Mouse (Mus musculus) midbrain, embryonic 10.5 days (tissue): Measurements from ENCODE around the gene Rnaseh2a. TPM values are rescaled to one million over a fixed set of nuclear protein-coding genes. Genes with fewer than 3 reads are reported as not detected.
A peak's percentile ranks its signal among the peaks of the same experiment; 100 is the strongest.

ENCODE experiments used
- DNase-seq: peaks from one replicate; pipeline ENCODE4 v3.0.0-alpha.2; 2017; ENCODE audit warnings: low spot score
- H3K27ac ChIP-seq: fragments of 300-500 bp; sonication (generic); replicated peaks from 2 replicates; pipeline ENCODE4 v1.5.1; 2016; ENCODE audit warnings: mild to moderate bottlenecking
- H3K27me3 ChIP-seq: fragments of 300-500 bp; sonication (generic); 2 replicates; pipeline ENCODE4 v1.6.1; 2016; ENCODE audit warnings: low read depth, mild to moderate bottlenecking; ENCODE audit not compliant: poor library complexity, severe bottlenecking
- H3K36me3 ChIP-seq: fragments of 300-500 bp; sonication (generic); 2 replicates; pipeline ENCODE4 v1.6.1; 2016; ENCODE audit warnings: mild to moderate bottlenecking, moderate library complexity
- H3K4me1 ChIP-seq: fragments of 300-500 bp; sonication (generic); 2 replicates; pipeline ENCODE4 v1.6.1; 2016
- H3K4me3 ChIP-seq: fragments of 300-500 bp; sonication (generic); 2 replicates; pipeline ENCODE4 v1.5.1; 2016; ENCODE audit warnings: mild to moderate bottlenecking, moderate library complexity
- H3K9me3 ChIP-seq: fragments of 300-500 bp; sonication (generic); replicated peaks from 2 replicates; pipeline ENCODE4 v1.6.1; 2016; ENCODE audit warnings: mild to moderate bottlenecking
- WGBS: fragments of 180-500 bp; shearing (Covaris S2); methylation state at CpG from one replicate; pipeline ENCODE4 v1.1.7; 2016; 5-methylcytosine and 5-hydroxymethylcytosine counted together
- polyA plus RNA-seq: library from polyadenylated mRNA; unstranded; fragments of >200 nt; fragmentation: Nextera tagmentation; extraction: Ambion mirVana; gene quantifications from 2 replicates; pipeline ENCODE4 v1.2.1, GENCODE M21; 2016

The Rnaseh2a gene
- polyA plus RNA-seq, 1 experiment from 2014 or later: 158 TPM

DNA sequence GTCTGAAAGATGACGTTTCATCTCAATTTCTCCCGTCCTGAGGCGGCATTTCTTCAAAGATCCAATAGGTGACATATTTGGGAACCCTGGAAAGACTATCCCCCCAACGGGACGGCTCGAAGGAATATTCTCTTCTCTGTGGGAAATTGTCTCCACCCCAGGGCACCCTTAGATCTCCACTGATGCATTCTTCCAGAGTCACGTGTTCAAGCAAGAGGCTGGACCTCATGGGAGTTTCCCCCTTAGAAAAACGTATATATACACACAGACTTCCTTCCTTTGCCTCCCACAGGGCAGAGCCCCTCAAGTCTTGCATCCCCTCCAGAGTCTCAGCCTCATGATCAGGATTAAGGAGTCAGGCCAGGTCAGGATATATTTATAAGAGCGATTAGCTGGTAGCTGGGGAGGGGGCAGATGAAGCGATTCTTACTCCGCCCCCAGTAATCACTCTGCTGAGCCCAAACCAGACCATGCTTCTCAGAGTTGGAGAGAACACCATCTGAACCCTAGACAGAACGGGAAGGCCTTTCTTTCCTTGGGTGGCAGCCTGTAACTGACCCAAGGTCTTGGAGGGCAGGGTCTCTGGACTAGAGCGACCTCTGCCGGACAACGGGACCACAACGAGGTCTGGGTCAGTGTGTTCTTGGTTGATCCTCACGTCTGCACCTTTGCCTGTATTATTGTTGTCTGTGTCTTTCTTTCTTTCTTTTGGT lies 22.9 kb downstream of the Rnaseh2a start, which contains the start of gene Rtbdn:
Gene Rtbdn (plus strand): TSS at position 464 of the 713 bp plus-strand sequence.
- H3K9me3 ChIP-seq: no peaks in the 10 kb centered on the region
- peaks cover 90% of the 10 kb centered on the region for H3K27me3 ChIP-seq
- peak; percentile 55 for DNase-seq
- H3K4me1 ChIP-seq: peaks cover 39% of the 10 kb centered on the region
- 9% methylated on average over 17 of the region's 17 CpGs for WGBS
- H3K4me3 ChIP-seq: peak within 1 kb of the TSS; percentile 79
- H3K27ac ChIP-seq: peak within 1 kb of the TSS; percentile 70
- H3K36me3 ChIP-seq: no peaks in the 10 kb centered on the region

DNA sequence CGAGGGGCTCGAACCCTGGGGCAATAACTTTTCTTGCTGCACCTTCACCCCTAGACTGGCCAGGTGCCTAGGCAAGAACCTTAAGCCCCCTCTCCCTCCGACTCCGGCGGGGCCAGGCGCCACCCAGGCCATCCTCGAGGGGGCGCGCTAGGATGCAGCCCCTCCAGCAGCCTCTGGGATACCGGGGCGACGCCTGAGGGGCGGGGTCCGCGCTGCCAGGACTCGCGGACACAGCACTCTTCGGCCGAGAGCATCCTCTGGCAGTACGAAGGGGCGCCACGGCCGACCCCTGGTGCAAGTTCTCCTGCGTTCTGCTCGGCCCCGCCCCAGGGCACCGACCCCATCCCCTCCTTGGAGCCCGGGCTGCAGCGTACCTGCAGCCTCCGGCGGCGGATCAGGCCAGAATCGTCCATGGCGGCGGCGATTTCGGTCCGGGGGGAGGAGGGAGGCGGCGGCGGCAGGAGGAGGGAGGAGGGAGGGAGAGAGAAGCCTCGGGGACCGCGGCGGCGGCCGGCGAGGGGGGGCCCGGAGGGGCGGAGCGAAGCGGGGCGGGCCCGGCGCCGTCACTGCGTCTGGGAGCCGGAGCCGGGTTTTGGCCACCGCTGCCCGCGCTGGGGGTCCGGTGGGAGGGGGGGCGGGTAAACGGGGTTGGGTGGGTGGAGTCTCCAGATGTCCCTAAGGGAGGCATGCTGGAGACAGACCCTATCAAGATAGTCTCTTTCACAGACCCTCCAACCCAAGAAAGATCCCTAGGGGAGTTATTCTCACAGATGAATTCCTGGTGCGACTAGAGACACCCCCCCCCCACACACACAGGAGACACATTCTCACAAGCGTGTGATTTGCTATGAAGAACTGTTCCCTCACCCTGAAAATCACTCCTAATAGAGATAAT lies 23.7 kb downstream of the Rnaseh2a start:
- Histone ChIP-seq H3K9me3 (no peaks in the 10 kb centered on the region), H3K27me3 (peaks cover 89% of the 10 kb centered on the region), H3K4me1 (peaks cover 39% of the 10 kb centered on the region), H3K36me3 (no peaks in the 10 kb centered on the region), H3K4me3 (peak overlapping the region; percentile 79), H3K27ac (peak overlapping the region; percentile 70)
- peak; percentile 75 for DNase-seq
- WGBS: 2% methylated on average over 41 of the region's 67 CpGs

GRCm38 (mm10) chr8:84945235-84945632 lies 24.3 kb downstream of the Rnaseh2a start:
- Histone ChIP-seq H3K27me3 (peaks cover 87% of the 10 kb centered on the region), H3K4me3 (peak overlapping the region; percentile 79), H3K36me3 (no peaks in the 10 kb centered on the region), H3K9me3 (no peaks in the 10 kb centered on the region), H3K4me1 (peaks cover 38% of the 10 kb centered on the region), H3K27ac (no peak overlapping the region)
- WGBS: 5% methylated on average over 11 of the region's 11 CpGs
- no peak for DNase-seq

DNA sequence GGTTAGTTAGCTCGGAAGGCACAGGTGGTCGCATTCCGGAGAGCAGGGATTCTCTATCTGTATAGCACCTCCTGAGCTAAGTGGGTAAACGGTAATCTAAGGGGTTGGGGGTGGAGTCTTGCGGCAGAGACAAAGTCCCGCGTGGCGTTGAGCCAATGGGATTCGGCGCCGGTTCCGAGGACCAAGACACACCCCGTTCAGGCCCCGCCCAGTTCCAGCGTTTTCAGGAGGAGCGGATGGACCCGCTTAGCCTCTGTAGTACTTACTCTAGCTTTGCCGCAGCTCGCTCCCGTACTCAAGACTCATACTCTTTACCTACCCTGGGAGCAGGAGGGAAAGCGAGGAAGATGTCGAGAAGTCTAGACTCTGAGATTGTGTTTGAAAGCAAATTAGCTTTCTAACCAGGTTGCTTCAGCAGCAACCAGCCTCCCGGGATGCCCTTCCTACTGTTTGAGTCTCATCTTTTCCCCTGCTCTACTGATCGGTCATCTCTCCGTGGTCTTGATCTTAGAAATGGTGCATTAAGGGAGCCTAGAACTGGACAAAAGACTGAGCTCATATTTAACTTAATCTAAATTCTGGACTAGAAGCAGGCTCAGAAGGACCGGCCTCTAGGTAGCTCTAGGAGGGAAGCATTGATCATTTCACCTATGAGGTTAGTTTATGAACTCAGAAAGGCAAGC lies 24.9 kb downstream of the Rnaseh2a start:
- 2% methylated on average over 26 of the region's 26 CpGs for WGBS
- peaks cover 32% of the 10 kb centered on the region for H3K4me1 ChIP-seq
- no peak overlapping the region for H3K27ac ChIP-seq
- H3K4me3 ChIP-seq: peak overlapping the region; percentile 79
- DNase-seq: peak; percentile 78
- no peaks in the 10 kb centered on the region for H3K9me3 ChIP-seq
- peaks cover 83% of the 10 kb centered on the region for H3K27me3 ChIP-seq
- no peaks in the 10 kb centered on the region for H3K36me3 ChIP-seq

DNA sequence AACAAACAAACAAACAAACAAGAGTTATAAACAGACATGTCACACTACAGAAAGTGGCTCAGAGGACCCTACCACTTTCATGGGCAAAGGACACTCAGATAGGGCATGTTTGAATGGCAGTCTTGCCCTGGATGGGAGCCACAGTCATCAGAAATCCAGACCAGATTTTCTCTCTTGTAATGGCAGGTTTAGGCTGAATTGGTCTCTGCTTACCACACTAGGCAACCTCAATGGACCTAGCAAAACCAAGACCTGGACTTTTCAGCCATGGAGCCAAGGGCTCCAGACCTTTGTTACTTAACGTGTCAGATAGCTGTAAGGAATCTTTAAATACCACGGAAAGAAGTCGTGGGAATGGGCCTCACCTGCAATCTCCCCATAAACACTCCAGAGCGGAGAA lies 25.9 kb downstream of the Rnaseh2a start:
- no peak for DNase-seq
- H3K27ac ChIP-seq: no peak overlapping the region
- H3K4me1 ChIP-seq: peaks cover 32% of the 10 kb centered on the region
- no peaks in the 10 kb centered on the region for H3K36me3 ChIP-seq
- H3K9me3 ChIP-seq: no peaks in the 10 kb centered on the region
- no peak overlapping the region for H3K4me3 ChIP-seq
- peaks cover 83% of the 10 kb centered on the region for H3K27me3 ChIP-seq
- 16% methylated on average over 4 of the region's 4 CpGs for WGBS

- Histone ChIP-seq H3K27ac (no peak overlapping the region), H3K4me1 (peaks cover 36% of the 10 kb centered on the region), H3K9me3 (no peaks in the 10 kb centered on the region), H3K36me3 (no peaks in the 10 kb centered on the region), H3K4me3 (peak overlapping the region; percentile 73), H3K27me3 (peaks cover 85% of the 10 kb centered on the region)
- no peak for DNase-seq
- WGBS: 66% methylated on average over 13 of the region's 13 CpGs
Observed at GRCm38 (mm10) chr8:84937620-84938485, 31.7 kb downstream of the Rnaseh2a start.

DNA sequence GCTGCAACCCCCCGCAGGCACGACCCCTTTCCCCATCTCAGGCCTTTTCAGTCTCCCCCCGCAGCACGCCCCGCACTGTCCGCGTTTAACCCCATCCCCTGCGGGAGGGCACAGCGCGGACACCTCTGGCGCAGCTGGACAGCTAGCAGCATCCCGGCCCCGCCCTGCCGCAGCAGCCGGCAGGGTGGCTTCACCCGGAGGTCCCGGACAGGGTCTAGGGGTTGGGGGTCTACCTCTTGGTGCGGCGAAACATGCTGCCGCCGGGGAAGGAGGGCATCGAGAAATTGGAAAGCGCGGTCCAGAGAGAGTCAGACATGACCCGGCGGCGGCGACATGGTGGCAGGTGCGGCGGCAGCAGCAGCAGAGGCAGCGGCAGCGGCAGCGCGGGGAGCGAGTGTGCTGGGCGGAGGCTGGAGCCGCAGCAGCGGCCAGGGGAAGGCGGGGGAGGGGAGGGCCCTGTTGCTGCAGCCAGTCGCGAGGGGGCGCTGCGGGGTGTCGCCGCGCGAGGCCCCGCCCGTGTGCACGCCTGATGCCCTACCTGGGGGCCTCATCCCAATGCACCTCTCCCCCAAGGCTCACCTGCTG lies 32.5 kb downstream of the Rnaseh2a start, which contains the start of gene Mast1:
Gene Mast1 (minus strand): TSS at position 398 of the 585 bp plus-strand sequence.
- Histone ChIP-seq H3K27ac (peak within 1 kb of the TSS; percentile 81), H3K4me3 (peak within 1 kb of the TSS; percentile 73), H3K4me1 (peaks cover 36% of the 10 kb centered on the region), H3K36me3 (no peaks in the 10 kb centered on the region), H3K27me3 (peaks cover 92% of the 10 kb centered on the region), H3K9me3 (no peaks in the 10 kb centered on the region)
- peak; percentile 83 for DNase-seq
- WGBS: under 1% methylated on average over 50 of the region's 50 CpGs

DNA sequence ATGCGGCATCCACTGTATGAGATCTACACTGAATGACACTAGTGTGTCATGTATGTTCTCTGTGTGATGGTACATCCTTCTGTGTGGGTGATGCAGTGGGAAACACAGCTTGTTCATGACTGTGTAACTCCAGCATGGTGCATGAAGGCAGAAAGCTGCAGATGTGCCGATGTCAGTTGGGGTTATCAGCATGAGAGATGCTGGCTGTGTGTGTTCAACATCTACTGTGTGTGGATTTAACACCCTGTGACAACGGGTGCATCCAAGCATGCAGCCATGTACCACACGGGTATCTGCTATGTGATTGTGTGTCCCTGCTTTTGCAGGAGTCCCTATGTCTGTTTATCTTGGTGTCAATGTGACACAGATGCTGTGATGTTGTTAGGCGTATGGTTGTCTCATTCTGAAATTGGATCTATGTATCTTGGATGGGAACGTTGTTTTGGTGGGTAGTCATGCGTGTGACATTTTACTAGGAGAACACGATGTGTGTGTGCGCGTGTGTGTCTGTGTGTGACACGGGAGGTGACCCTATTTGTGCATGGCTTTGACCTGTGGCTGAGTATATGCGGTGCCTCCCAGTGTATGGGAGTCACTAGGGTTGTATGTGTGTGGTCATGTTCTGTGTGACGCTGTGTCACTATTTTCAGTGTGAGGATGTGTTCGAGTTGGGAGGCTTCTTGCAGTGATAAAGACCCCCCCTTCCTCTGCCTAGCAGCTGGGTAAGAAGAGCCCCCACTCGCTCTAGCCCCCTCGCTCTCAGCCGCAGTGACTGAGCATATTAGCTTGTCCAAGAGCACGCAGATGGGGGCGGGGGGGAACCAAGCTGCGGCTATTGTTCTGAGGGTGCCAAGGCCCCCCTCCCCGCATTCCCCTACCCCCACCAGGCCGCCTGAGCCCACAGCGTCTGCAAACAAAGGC lies 33.3 kb downstream of the Rnaseh2a start:
- Histone ChIP-seq H3K4me1 (peaks cover 36% of the 10 kb centered on the region), H3K9me3 (no peaks in the 10 kb centered on the region), H3K27ac (peak overlapping the region; percentile 81), H3K27me3 (peaks cover 93% of the 10 kb centered on the region), H3K36me3 (no peaks in the 10 kb centered on the region), H3K4me3 (peak overlapping the region; percentile 73)
- 23% methylated on average over 23 of the region's 23 CpGs for WGBS
- DNase-seq: no peak

DNA sequence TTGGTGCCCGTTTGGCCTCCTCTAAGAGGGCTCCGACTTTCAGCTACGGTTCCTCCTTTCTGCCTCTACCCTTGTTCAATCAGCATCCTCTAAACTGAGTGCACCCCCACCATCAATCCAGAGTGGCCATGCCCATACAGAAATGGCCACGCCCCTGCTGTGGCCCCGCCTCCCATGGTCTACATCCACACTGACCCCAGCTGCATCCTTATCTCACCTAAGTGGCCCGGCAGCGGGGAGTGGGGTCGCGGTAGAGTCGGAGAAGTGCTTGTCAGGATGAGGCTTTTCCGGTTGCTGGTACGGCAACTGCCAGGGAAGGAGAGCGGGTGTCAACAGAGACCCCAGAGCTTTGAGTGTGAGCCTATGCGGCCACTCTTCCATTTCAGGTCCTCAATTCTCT lies 34.1 kb downstream of the Rnaseh2a start:
- H3K27ac ChIP-seq: 0 out of 2 replicates have a peak overlapping the region, but pooled peaks have one; percentile 33
- H3K4me1 ChIP-seq: peaks cover 36% of the 10 kb centered on the region
- peak overlapping the region; percentile 73 for H3K4me3 ChIP-seq
- peaks cover 93% of the 10 kb centered on the region for H3K27me3 ChIP-seq
- no peaks in the 10 kb centered on the region for H3K9me3 ChIP-seq
- H3K36me3 ChIP-seq: no peaks in the 10 kb centered on the region
- 6% methylated on average over 14 of the region's 14 CpGs for WGBS
- DNase-seq: peak; percentile 34

DNA sequence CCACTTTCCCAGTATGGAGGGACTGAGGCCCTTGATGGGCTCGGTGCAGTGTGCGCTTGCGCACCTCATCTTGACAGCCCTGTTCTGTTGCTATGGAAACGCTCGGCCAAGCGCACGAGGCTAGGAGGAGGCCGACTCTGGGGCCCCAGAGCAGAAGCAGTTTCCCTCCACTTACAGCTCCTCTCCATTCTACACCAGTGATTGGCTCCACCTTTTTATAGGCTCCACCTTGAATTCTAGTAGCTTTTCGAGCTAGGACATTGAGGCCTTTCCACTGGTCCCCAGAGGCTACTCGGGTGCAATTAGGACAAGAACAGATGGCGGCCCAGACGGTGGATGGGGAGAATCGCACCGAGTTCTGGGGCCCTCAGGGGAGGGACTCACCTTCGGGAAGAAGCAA lies 34.7 kb downstream of the Rnaseh2a start:
- Histone ChIP-seq H3K4me1 (peaks cover 36% of the 10 kb centered on the region), H3K27me3 (peaks cover 98% of the 10 kb centered on the region), H3K4me3 (peak overlapping the region; percentile 73), H3K9me3 (no peaks in the 10 kb centered on the region), H3K36me3 (no peaks in the 10 kb centered on the region), H3K27ac (0 out of 2 replicates have a peak overlapping the region, but pooled peaks have one; percentile 33)
- peak; percentile 81 for DNase-seq
- WGBS: under 1% methylated on average over 15 of the region's 15 CpGs
